Mouse (Mus musculus) heart, adult 2 months (tissue): ENCODE results near the gene Rabep1. TPM values are rescaled to one million over a fixed set of nuclear protein-coding genes. Genes with fewer than 3 reads are reported as not detected.
A peak's percentile ranks its signal among the peaks of the same experiment; 100 is the strongest.

Experiments
- DNase-seq, 2 experiments: peaks; one replicate each; pipeline ENCODE4 v3.0.0; 2021
- H3K27ac ChIP-seq: fragments of 200-600 bp; 2 replicates; pipeline ENCODE4 v1.8.1; 2022
- H3K27me3 ChIP-seq: fragments of 200-500 bp; 2 replicates; pipeline ENCODE4 v1.6.1; 2012; ENCODE audit warnings: mild to moderate bottlenecking, low read length, inconsistent platforms, mixed read lengths; ENCODE audit not compliant: control insufficient read depth, insufficient read depth
- H3K36me3 ChIP-seq: fragments of 200-500 bp; 2 replicates; pipeline ENCODE4 v1.6.1; 2012; ENCODE audit warnings: low read length, inconsistent platforms; ENCODE audit not compliant: control insufficient read depth, insufficient read depth
- H3K4me1 ChIP-seq: fragments of 200-500 bp; 2 replicates; pipeline ENCODE4 v1.6.1; 2011; ENCODE audit warnings: low read length; ENCODE audit not compliant: control insufficient read depth, insufficient read depth
- H3K4me3 ChIP-seq: fragments of 200-600 bp; 2 replicates; pipeline ENCODE4 v1.8.1; 2022
- H3K79me2 ChIP-seq: fragments of 200-500 bp; replicated peaks from 2 replicates; pipeline ENCODE4 v1.6.1; 2012; ENCODE audit warnings: mild to moderate bottlenecking, inconsistent platforms, low read length, moderate library complexity, mixed read lengths; ENCODE audit not compliant: control insufficient read depth, insufficient read depth
- H3K9ac ChIP-seq: fragments of 200-500 bp; 2 replicates; pipeline ENCODE4 v1.6.1; 2012; ENCODE audit warnings: low read depth, mild to moderate bottlenecking, control low read depth, inconsistent platforms, low read length, mixed read lengths
- CTCF ChIP-seq: fragments of 200-600 bp; IDR thresholded peaks from 2 replicates; pipeline ENCODE4 v1.8.1; 2022; ENCODE audit warnings: antibody characterized with exemption, mild to moderate bottlenecking, moderate library complexity
- EP300 ChIP-seq: fragments of 200-500 bp; IDR thresholded peaks from 2 replicates; pipeline ENCODE4 v1.6.1; 2011; ENCODE audit warnings: low read depth, low read length, control low read depth; ENCODE audit not compliant: insufficient read depth
- POLR2A ChIP-seq: fragments of 200-500 bp; IDR thresholded peaks from 2 replicates; pipeline ENCODE4 v1.6.1; 2011; ENCODE audit warnings: mild to moderate bottlenecking, low read depth, low read length, control low read depth; ENCODE audit not compliant: insufficient read depth
- WGBS: fragments of 180-500 bp; shearing (Covaris S2); methylation state at CpG from one replicate; pipeline ENCODE4 v1.1.7; 2018; 5-methylcytosine and 5-hydroxymethylcytosine counted together
- intact Hi-C: fragments of 180-260 bp; cut with DNase I; formaldehyde crosslinking; loops from one replicate; pipeline ENCODE4 v1.15.1; 2025
- polyA plus RNA-seq: library from polyadenylated mRNA; depleted of rRNA; stranded (reverse); fragments of >200 nt; gene quantifications from 2 replicates; pipeline ENCODE4 v1.2.3, GENCODE M21; 2012
- total RNA-seq, 2 experiments: library from RNA; stranded (reverse); gene quantifications; 2 replicates each; pipeline ENCODE4 v1.2.3; 2021

Rabep1 gene
- total and polyA plus RNA-seq, 3 experiments, result 3.7 to 37.2 (median 36.0) TPM

DNA sequence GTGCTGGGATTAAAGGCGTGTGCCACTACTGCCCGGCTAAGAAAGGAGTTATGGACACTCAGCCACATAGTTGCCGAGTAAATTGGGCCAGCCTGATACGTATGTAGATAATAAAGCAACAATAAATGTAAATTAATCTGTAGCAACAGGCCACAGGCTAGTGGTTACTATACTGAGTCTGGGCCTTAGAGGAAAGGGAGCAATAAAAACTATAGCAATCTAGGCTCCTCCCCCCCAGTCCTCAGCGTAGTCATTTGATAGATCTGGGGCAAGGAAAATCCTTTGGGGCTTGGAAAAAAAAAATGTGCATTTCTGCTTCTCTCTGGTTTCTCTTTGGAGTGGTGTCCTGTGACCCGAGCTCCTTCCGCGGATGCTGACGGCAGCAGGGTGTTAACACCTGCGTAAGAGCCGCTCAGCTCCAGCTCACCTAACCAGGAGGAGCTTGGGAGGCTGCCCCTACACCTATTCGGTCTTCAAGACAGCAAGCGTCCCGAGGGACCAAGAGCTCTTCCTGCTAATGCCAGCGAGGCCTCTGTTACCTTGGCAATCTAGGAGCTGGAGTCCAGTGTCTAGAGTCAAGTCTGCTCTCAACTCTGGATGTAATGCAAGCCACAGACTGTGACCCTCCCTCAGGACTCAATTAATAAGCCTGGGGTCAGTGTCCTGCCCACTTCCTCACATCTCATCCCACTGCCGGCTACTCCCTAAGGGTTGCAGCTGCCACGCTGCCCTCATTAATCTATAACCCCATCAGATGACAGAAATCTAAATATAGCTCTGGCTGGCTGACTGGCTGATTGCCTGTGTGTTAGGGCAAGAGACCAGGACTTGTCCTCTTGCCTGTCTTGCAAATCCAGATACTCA is 22.6 kb upstream of the Rabep1 start:
- no peak overlapping the region for H3K27ac ChIP-seq
- WGBS, result 53% methylated on average over 17 of the region's 17 CpGs
- no peaks in the 10 kb centered on the region for H3K27me3 ChIP-seq
- TF ChIP-seq CTCF, result no peak
- TF ChIP-seq EP300, result no peak
- no peak for TF ChIP-seq POLR2A
- intact Hi-C loops, result no loop called here
- no peaks in the 10 kb centered on the region for H3K79me2 ChIP-seq
- H3K36me3 ChIP-seq, result no peaks in the 10 kb centered on the region
- DNase-seq, result peak in 1 of 2 experiments; percentile 22
- H3K4me3 ChIP-seq, result no peak overlapping the region
- H3K9ac ChIP-seq, result no peak overlapping the region
- H3K4me1 ChIP-seq, result no peaks in the 10 kb centered on the region

DNA sequence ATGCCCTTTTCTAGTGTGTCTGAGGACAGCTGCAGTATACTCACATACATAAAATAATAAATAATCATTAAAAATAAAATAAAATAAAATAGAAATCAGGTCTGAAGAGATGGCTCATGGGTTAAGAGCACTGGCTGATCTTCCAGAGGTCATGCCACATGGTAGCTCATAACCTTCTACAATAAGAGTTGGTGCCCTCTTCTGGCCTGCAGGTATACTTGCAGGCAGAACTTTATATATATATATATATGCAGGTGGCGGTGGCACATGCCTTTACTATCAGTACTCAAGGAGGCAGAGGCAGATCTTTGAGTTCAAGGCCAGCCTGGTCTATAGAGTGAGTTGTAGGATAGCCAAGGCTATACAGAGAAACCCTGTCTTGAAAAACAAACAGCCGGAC is 18.4 kb upstream of the Rabep1 start:
- no peak overlapping the region for H3K4me3 ChIP-seq
- no peaks in the 10 kb centered on the region for H3K36me3 ChIP-seq
- intact Hi-C loops, result no loop called here
- TF ChIP-seq CTCF, result peak; percentile 50
- TF ChIP-seq EP300, result no peak
- TF ChIP-seq POLR2A, result no peak
- no peak overlapping the region for H3K9ac ChIP-seq
- H3K27ac ChIP-seq, result no peak overlapping the region
- DNase-seq, result no peak
- WGBS, result 86% methylated on average over 2 of the region's 2 CpGs
- H3K79me2 ChIP-seq, result no peaks in the 10 kb centered on the region
- H3K27me3 ChIP-seq, result no peaks in the 10 kb centered on the region
- no peaks in the 10 kb centered on the region for H3K4me1 ChIP-seq

DNA sequence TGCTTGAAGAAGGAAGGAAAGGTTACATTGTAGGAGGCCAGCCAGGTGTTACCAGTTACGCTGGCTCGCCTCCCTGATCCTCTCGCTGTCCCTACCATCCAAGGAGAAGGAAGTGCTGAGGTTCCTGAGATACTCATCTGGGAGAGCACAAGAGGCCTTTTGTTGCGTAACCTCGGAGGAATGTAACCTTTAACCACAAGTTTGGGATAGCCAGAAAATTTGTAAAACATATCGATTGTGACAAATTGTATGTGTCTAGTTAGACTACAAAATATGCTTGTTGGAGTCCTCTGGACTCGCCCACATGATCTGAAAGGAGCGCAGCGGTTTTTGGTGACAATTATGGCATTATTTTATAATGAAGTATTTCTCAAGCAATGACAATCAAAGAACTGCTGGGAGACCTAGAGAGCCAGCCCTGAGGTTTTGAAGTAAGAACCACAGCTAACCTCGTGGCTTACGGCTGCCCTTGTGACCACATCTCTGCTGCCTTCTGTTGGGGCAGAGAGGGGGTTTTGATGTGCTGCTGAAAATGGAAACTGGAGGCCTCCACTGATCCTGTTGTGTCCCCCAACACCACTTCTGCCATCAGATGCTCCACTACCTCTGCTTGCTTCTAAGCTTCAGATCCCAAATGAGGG is 15.5 kb upstream of the Rabep1 start:
- H3K79me2 ChIP-seq, result no peaks in the 10 kb centered on the region
- no peaks in the 10 kb centered on the region for H3K4me1 ChIP-seq
- no peak overlapping the region for H3K4me3 ChIP-seq
- H3K27ac ChIP-seq, result no peak overlapping the region
- H3K36me3 ChIP-seq, result no peaks in the 10 kb centered on the region
- 81% methylated on average over 11 of the region's 11 CpGs for WGBS
- no peak overlapping the region for H3K9ac ChIP-seq
- no peaks in the 10 kb centered on the region for H3K27me3 ChIP-seq
- TF ChIP-seq CTCF, result no peak
- TF ChIP-seq EP300, result no peak
- TF ChIP-seq POLR2A, result no peak
- no peak for DNase-seq
- intact Hi-C loops, result no loop called here

DNA sequence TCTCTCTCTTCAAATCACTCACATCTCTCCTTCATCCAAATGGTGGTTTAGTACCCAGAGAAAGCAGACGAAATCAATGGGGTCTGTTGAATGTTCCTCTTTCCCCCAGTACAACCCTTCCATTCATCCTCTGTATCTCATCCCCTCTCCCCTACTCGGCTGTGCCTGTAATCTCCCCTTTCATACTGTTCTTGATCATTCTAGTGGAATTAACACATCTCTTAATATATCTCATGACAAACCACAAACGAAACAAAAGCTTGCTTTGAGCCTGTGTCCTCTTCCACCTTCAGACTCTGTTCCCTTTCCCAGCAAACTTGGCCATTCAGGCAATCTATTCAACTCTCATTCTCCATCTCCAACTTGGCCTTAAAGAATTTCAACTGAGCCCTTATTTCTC is 13.4 kb upstream of the Rabep1 start:
- intact Hi-C loops, result no loop called here
- H3K27me3 ChIP-seq, result no peaks in the 10 kb centered on the region
- WGBS, result 53% methylated on average over 3 of the region's 3 CpGs
- H3K27ac ChIP-seq, result no peak overlapping the region
- H3K9ac ChIP-seq, result no peak overlapping the region
- no peak overlapping the region for H3K4me3 ChIP-seq
- H3K4me1 ChIP-seq, result no peaks in the 10 kb centered on the region
- H3K79me2 ChIP-seq, result no peaks in the 10 kb centered on the region
- H3K36me3 ChIP-seq, result no peaks in the 10 kb centered on the region
- no peak for DNase-seq
- no peak for TF ChIP-seq POLR2A
- no peak for TF ChIP-seq CTCF
- TF ChIP-seq EP300, result no peak

DNA sequence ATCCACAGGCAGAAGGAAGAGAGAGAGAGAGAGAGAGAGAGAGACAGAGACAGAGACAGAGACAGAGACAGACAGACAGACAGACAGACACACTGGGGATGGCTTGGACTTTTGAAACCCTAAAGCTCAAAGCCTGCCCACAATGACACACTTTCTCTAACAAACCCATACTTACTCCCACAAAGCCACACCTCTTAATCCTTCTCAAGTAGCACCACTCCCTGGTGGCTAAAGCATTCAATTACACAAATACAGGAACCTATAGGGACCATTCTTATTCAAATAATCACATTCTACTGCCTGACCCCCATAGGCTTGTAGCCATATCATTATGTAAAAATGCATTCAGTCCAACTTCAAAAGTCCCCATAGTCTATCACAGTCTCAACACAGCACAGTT is 11.2 kb upstream of the Rabep1 start:
- H3K79me2 ChIP-seq, result no peaks in the 10 kb centered on the region
- H3K4me3 ChIP-seq, result no peak overlapping the region
- H3K9ac ChIP-seq, result no peak overlapping the region
- intact Hi-C loops, result no loop called here
- H3K27ac ChIP-seq, result no peak overlapping the region
- no peaks in the 10 kb centered on the region for H3K27me3 ChIP-seq
- no peak for DNase-seq
- H3K36me3 ChIP-seq, result no peaks in the 10 kb centered on the region
- TF ChIP-seq POLR2A, result no peak
- TF ChIP-seq CTCF, result no peak
- no peak for TF ChIP-seq EP300
- H3K4me1 ChIP-seq, result no peaks in the 10 kb centered on the region

DNA sequence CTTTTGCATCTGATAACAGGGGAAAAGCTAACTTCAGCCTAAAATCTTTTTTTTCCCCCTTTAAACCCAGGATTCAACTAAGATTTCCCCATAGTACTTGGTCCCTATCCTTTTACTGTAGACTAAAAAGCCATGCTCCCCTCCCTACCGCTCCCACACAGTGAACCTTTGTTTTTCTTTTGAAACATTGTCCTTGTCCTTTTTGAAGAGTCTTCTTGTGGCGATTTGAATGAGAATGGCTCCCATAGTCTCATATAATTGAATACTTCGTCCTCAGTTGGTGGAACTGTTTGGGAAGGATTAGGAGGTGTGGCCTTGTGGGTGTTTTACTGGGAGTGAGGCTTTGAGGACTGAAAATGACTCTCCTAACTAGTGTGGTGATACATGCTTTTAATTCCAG is 10.7 kb upstream of the Rabep1 start:
- H3K4me1 ChIP-seq, result no peaks in the 10 kb centered on the region
- intact Hi-C loops, result no loop called here
- 76% methylated on average over 3 of the region's 3 CpGs for WGBS
- H3K27me3 ChIP-seq, result no peaks in the 10 kb centered on the region
- DNase-seq, result no peak
- H3K9ac ChIP-seq, result no peak overlapping the region
- no peak overlapping the region for H3K27ac ChIP-seq
- H3K36me3 ChIP-seq, result no peaks in the 10 kb centered on the region
- no peaks in the 10 kb centered on the region for H3K79me2 ChIP-seq
- TF ChIP-seq EP300, result no peak
- TF ChIP-seq CTCF, result no peak
- TF ChIP-seq POLR2A, result no peak
- no peak overlapping the region for H3K4me3 ChIP-seq
